Mouse (Mus musculus) spleen, postnatal 10 days (tissue): ENCODE measurements at regions not wholly inside any gene's neighbourhood (a gene's known extent, or its start where the extent isn't known, plus 50 kb on each side); places are given as distances from the start of the nearest gene placed in this dataset.

ENCODE experiments used
- DNase-seq, 2 experiments: peaks; one replicate each; pipeline ENCODE4 v3.0.0; 2021 to 2022; ENCODE audit warnings: low spot score in 2 of 2

DNA sequence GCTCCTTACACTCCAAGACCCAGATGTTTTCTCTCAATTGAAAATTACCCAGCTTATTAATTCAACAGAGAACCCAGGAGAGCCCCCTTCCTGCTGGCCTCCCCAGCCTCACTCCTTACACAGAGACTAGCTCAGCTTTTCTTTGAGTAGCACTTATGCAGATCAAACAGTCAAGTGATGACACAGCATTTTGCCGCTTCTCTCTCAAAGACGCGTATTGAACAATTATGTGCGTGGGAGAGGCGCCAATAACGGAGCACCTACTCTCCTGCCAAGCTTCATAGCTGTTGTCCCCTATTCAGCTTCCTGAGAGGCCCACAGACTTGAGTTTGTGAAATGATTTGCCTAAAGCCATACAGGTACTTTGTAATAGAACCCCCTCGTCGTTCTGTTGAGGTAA, 428.5 kb downstream of the Fut8 start:
- no peak for DNase-seq

DNA sequence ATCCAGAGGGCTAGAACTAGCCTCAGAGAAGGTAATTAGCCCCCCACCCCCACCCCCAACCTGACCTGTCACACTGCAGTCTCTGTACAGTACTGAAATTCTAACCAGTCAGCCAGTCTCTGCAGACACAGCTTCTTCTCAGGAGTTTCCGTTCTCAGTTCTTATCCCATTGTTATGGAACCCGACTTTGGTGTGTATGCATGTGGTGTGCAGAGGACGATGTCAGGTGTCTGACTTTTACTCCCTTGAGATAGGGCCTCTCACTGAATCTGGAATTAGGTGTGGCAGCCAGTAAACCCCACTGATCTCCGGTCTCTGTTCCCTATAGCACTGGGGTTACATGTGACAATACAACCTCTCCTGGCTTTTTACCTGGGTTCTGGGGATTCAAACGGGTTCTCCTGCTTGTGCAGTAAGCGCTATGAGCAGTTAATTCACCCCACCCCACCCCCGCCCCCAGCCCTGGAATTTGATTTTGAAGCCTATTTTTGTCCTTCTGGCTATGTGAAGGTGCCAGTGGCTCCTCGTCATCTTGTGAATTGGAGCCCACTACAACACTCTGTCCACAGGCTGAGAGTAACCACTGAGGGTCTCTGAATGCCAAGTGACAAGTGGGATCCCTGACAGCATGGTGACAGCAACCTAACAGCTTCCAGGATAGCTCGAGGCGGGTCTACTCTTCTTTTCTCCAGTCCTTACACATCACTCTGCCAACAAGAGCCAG, 429.4 kb downstream of the Fut8 start:
- DNase-seq = no peak

DNA sequence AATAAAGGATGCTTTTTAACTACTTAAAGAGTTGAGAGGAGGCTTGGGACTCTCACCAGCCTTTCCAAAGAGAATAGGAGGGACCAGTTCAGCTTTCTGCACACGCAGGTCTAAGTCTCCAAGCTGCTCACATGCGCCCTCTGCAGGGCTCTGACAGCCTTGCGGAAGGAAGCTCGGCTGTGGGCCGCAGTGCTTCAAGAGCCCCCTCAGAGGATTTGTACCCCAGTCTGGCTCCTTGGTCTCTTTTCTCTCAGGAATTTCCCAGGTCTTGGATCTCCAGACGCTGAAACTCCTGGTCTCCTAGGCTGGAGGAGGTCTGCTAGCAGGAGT, 429.9 kb downstream of the Fut8 start:
- DNase-seq = peak; percentile 34 to 77

DNA sequence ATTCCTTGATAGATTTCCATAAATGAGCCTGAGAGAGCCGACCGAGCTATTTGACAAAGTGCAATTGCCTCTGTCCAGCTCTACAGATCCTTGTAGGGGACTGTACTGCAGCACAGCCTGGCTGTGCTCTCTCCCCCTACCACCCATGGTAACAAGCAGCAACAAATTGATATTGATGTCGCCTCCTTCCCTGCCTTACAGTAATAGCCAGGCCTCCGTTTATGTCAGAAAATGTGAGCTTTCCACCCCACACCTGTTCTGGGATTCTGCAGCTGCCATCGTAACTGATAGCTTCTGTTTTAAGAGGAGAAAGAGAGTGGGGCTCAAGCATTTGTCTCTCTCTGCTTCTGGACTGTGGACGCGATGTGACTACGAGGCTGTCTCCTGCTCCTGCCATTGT, 432.6 kb downstream of the Fut8 start:
- DNase-seq = no peak

DNA sequence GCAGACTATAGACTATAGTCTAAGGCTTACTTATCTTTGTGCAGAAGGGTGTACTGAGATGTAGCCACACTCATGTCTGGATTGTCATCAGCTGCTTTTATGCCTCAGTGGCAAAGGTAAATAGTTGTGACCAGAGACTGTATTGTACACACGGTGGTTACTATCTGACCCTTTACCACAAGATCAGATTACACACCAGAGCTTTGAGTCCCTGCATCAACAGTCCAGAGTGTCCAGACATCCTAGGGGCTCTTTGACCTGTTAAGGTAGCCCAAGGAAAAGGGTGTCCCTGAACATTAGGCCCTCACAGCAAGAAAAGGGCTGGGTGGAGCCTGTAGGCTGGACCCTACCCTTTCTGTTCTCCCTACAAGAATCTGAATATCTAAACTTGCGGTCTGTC, 436.4 kb downstream of the Fut8 start:
- DNase-seq = no peak

DNA sequence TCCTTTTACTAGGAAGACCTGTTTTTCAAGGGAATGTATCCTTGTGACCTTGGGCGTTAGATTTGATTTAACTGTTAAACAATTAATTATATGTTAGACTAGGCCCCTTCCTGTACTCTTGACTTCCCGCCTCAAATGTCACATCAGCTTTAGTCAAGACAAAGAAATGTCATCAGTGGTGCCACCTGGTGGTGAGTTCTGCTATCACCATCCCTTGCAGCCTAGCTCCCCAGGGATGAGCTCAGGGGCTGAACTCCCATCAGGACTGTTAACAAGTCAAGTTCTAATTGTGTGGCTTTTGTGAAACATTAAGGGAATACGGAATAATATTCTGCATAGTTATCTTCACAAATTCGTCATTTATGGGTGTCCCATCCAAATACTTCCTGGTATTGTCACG, 436.8 kb downstream of the Fut8 start:
- DNase-seq = peak; percentile 22 to 65

DNA sequence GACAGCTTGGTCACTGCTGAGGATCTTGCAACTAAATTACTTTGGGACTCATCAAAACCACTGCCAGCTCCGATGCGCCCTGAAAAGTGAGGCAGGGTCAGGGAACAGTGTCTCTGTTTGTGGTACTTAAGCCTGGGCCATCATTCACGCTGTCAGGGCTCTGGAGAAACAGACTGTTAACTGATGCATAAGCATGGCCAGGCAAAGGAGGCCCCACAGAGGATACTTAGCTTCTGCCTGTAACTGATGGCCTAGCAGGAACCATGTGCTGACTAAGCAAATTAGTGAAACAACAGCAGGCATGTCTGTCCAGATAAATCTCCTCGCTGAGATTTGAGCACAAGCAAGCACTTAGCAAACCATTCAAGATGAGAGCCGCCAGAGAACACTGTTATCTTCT, 440.1 kb downstream of the Fut8 start:
- no peak for DNase-seq

DNA sequence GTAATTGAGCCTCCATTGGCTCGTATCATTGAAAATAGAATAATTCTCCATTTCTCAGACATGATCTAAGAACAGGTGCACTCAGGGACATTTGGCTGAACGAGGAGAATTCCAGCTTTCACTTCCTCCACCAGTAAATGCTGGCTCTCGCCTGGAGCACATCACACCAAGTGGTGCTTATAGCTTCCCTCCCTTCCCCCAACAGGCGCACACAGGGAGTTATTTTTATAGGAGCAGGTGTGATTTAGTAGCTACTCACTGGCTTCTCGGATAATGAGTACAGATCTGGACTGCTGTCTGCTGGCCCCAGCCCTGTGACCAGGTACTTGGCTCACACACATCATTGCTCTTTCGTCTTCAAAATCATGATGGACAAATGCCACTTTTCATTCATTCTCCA, 456.2 kb downstream of the Fut8 start:
- DNase-seq = no peak

DNA sequence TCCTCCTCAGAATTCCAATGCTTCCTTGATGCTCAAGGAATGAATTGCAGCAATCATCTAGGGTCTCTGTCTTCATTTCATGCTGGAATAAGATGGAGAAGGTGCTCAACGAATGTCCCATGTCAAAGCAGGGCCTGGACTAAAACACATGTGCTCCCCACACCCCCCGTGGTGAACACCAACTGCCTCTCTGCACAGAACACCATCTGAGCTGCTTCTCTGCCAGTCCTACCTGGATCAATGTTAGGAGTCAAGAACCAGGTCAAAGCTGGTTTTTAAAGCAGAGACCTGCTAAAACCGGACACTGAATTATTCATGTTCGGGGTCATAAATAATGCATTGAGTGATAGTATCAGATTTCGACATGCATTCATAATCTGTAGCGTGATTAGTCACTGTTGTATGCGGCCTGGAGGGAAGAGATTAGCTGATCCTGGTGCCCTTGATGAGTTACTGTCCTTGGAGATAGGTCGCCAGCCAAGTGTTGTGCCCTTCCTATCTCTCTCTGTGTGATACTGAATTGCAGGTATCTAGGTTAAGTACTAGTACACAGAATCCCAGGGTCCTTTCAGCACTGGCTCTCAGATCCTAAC, 458.2 kb downstream of the Fut8 start:
- DNase-seq = no peak

DNA sequence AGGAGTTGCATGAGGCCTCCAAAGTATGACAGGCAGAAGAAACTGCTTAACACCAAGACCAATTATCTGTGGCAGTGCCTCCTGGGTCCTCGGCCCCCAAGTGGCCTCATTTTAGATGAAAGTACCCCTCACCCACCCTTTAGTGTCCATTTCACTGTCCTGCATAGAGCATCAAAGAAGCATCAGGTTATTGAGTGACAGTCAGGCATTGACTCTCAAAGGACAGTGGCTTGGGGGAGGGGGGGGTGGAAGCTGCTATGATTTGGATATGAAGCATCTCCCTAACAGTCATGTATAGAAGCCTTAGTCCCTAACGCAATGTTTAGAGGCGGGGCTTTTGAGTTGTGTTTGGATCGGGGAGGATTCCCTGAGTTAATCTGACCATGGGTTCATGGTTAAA, 458.7 kb downstream of the Fut8 start:
- no peak for DNase-seq

DNA sequence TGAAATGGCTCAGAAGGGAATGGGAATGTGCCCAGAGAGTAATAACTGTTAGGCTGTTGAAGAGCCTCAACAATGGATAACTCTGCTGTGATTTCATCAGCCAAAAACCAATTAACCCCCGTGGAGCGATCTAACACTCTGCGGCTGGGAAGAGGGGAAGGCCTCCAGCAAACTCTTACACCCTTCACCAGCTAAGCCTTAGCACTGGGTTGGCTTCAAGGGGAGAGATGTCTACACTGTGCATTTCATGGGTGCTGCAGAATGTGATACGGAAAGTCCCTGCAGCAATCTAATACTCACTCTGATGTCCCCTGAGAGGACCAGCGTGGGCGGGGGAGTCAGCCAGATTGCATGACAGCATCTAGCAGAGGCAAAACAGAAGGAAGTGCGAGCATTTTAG, 460.2 kb downstream of the Fut8 start:
- peak in 1 of 2 experiments; percentile 32 for DNase-seq

DNA sequence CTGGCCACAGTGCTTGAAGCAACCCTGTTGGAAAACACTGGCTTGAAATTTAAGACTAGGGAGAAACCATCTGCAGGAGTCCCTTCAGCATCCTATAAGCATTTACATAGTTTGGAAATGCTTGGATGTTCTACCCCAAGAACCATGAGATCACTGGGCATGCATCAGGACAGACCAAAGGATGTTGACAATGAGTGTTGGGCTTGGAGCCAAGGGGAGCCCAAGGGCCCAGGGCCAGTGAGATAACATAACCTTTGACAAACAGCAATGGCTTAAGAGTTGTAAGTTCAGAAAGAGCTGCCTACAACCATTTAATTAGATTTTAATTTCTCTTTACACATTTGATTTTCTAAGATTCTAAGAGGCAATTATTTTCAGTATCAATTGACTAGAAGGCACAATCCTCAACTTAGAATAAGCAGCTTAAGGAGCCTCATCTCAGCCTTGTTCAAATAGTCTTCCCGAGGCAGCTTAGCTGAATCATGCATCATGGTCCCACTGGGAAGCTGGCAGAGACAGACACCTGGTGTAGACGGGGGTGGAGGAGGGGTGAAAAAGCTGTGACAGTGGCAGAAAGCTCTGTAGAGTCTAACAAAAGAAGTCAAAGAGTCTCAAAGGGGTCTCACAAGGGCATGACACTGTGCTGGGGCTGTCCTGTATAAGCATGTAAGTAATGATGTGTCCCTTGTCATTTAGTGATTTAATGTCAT, 462.1 kb downstream of the Fut8 start:
- no peak for DNase-seq

DNA sequence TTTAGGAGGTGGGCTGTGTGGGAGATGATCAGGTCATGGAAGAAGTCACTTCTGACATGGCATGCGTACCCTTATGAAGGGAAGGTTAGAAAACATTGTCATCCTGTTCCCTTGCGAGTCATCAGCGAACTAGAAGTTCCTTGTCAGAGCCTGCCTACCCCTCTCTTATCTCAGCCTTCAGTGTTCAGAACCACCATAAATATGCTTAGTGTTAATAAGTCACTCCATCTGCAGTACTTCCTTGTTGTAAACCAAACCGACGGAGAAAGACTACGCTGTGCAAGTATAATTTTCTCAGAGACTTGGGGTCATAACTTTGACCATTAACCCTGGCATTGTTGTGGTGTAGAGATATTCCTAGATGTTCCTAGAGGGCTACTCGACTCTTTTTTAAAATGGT, 477.6 kb downstream of the Fut8 start:
- no peak for DNase-seq

DNA sequence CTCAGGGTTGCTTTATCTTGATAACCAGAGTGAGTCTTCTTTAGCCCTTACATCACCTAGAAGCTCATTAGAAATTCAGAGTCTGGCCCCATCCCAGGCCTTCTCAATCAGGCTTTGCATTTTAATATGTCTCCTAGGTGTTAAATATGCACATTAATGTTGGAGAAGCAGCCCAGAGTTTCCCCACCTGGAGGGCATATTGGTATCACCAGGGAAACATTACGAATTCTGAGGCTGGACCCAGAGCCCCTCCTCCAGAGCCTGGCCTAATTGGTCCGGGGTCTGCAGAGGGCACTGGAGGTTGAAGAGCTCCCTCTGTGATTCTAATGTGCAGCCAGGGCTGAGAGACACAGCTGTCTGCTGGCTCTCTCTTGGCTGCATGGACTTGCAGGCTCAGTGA, 478.1 kb downstream of the Fut8 start:
- no peak for DNase-seq

DNA sequence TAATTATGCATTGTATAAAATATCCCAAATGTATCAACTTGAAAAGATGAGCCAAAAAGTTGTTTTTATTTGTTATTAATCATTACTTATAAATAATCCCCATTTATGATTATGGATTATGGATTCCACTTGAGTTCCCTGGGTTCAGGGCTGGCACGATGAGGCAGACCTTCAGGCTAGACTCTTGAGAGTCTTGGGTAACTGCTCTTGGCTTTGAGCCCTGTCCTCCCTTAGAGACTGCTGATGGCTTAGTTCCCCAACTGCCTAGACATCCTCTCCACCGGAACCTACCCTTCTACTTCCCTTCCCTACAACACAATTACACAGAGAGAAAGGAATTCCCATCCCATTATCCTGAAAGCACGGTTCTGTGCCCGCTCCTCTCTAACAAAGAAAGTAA, 466.3 kb upstream of the Gm6657 start:
- DNase-seq = no peak

DNA sequence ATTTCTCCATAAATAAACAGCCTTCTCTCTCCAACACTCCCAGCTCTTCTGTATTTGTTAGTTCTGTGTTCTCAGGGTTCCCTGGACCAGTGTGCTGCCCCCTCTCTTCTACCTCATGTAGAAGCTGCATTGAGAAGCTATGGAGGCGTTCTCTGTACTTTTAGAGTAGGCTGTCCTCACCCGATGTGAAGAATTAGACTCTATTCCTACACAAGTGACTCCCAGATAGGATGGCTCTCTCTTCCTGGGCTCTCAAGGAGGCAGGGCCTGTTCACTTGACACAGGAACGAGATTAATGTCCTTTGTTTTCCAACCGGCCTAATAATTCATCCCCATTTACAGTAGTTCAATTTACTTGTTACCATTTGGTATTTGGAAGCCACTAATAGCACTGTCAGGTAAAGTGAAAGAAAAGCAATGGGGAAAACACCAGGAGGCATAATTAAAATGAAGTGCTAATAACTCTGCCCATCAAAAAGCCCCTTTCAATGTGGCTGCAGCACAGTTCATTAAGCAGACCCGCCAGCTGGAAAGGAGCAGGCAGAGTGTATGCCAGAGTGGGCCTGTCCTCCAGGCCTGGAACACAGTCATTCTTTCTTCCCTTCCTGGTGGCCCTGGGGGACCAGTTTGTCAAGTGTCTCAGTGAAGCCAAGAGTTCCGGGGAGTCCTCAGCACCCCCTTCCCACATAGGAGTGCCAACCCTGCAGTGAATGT, 454.8 kb upstream of the Gm6657 start:
- no peak for DNase-seq

DNA sequence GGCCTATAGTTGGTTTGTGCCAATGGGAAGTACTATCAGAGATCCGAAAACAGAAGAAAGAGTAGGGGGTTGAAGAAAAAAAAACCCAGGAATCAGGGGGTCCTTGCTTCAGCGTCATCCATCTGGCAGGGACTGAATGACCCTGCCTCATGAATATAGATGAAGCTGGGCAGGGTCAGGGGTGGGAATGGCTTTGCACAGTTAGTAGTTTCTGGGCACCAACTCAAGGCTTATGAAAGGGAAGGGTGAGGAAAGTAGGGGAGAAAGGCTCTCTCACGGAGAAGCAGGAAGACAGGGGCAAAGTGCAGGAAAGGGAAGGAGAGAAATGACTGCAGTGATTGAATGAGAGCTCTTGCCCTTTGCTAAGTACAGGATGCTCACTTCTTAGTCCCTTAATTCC, 451.3 kb upstream of the Gm6657 start:
- no peak for DNase-seq

DNA sequence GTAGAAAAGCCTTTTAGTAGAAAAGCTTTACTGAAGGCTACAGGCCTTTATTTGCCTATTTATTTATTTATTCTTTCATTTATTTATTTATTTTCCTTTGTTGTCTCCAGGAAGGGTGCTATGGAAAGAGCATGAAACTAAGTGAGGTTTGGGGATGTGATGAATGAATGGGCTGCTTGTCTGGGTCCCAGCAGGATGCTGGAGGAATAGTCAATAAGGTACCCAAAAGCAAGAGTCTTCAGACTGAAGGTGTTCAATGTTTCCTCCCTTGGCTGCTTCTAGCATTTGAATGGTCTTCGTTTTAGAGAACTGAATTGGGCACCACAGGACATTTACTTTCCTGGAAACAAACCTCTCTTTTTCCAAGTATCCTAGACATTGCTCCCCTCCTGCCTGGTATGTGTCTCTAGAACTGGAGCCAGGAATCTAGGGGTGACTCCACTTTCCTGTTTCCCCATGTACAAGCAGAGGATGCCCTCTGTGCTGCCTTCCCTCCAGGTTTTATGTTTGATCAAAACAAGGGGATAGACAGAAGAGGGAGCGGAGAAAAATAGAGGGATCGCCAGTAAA, 444.5 kb upstream of the Gm6657 start:
- no peak for DNase-seq

DNA sequence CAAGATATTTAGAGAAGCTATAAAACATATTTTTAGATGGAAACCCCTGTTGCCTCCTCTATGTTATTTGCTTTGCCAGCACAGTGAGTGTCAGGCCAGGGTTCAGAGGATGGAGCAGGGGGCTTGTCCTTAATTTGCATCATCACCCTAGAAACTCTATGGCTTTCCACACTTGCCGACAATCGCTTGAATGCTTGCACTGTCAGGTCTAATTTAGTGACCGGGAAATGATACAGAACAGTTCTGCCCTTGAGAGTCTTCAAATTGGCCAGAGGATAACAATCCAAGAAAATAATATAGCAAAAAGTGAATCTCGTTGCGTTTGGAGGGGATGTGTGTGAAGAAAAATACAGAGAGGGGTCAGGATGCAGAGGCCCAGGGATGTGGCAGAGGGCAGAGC, 441.9 kb upstream of the Gm6657 start:
- DNase-seq = no peak

DNA sequence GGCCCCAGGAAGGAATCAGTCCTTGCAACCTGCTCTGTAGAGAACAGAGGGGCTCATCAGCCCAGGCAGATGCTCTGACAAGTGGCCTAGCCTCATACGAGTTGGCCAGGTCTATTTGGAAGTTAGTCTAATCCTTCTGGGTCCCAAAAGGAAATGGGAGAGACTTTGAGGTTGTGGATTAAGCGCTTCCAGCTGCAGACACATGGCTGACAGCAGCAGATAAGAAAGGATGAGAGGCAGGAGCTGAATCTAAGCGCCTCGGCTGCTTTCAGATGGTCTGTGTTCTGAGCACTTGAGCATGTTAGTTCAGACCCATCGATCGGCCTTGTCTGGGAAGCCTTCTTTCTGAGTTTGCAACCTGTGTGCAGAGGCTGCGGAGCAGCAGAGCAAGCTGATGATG, 438.0 kb upstream of the Gm6657 start:
- no peak for DNase-seq

DNA sequence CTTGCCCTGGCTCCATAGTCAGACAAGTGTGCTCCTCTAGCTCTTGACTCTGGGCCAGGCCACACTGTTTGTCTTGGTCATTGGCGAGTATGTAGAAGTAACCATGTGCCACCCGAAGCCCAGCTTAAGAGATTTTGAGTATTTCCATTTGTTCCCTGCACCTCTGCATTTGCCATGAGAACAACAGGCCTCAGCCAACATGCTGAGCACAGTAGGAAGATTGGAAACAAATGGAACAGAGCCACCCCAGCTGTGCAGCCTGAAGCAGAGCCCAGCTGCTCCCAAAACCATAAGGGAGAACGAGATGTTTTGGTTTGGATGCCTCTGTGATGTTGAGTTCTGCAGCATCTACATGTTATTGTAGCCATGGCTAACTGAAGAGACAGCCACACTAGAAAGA, 433.1 kb upstream of the Gm6657 start:
- no peak for DNase-seq

DNA sequence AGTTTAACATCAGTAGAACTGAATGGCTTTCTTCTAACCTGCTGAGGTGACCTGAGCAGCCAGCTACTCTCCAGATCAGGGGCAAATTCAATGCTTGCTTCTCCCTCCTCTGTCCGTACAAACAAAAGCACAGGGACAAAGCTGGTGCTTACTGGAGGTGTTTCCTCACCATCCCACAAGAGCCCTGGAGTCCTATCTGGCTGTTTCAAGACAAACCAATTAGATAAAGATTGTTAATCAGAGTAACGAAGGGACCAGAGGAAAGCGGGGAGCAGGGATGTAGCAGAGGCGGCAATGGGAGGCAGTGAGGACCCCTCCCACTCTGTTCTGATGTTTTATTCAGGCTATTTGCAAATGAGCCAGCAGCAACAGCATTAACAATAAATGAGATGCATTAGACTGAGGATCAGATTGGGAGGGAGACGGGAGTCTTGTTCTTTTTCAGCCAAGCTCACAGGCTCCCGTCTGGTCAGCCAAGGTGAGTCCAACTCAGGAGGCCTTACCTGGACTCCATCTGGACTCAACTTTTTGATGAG, 418.0 kb upstream of the Gm6657 start:
- DNase-seq = no peak
